Mouse (Mus musculus): ENCODE data around the gene Olfml2b.

- no peak for TF ChIP-seq GATA1 (IDR thresholded peaks at IDR 0.05; ENCODE audit: borderline replicate concordance, low read length)
- TF ChIP-seq FLI1 (IDR thresholded peaks at IDR 0.05; ENCODE audit: low read length): no peak
Observed at GRCm38 (mm10) chr1:170678861-170679260, 34.5 kb downstream of the Olfml2b start.
